Mouse (Mus musculus): Measurements from ENCODE around the gene Bcl2. TPM values are rescaled to one million over a fixed set of nuclear protein-coding genes. Genes with fewer than 3 reads are reported as not detected.
"Not testable (repeated sequence)": the region's sequence is repeated elsewhere in the genome, so short reads cannot be mapped to it uniquely, and the experiment has no call there.

Gene Bcl2
- polyA plus RNA-seq, 1 experiment from 2014 or later, result 11.5 TPM

- Histone ChIP-seq H3K27ac (no peak overlapping the region), H3K4me3 (no peak overlapping the region), H3K36me3 (no peaks in the 10 kb centered on the region), H3K4me1 (no peaks in the 10 kb centered on the region), H3K27me3 (replicated peaks) (no peaks in the 10 kb centered on the region), H3K9me3 (no peaks in the 10 kb centered on the region), H3K9ac (no peak overlapping the region), H3K4me2 (replicated peaks) (no peak overlapping the region)
- WGBS, result 96% methylated on average over 3 of the region's 3 CpGs
- ATAC-seq (ENCODE audit: low FRiP score, low read depth), result no peak
These were observed 163.5 kb downstream of the Bcl2 start for GRCm38 (mm10) chr1:106550580-106550979.

GRCm38 (mm10) chr1:106549025-106549424, 165.0 kb downstream of the Bcl2 start:
- no peak for ATAC-seq (ENCODE audit: low FRiP score, low read depth)
- 84% methylated on average over 5 of the region's 5 CpGs for WGBS
- no peaks in the 10 kb centered on the region for H3K27me3 ChIP-seq (replicated peaks)
- H3K9me3 ChIP-seq, result no peaks in the 10 kb centered on the region
- H3K27ac ChIP-seq, result no peak overlapping the region
- no peaks in the 10 kb centered on the region for H3K36me3 ChIP-seq
- H3K4me1 ChIP-seq, result no peaks in the 10 kb centered on the region
- H3K9ac ChIP-seq, result no peak overlapping the region
- no peak overlapping the region for H3K4me3 ChIP-seq
- no peak overlapping the region for H3K4me2 ChIP-seq (replicated peaks)

GRCm38 (mm10) chr1:106544817-106545612, 169.1 kb downstream of the Bcl2 start:
- no peaks in the 10 kb centered on the region for H3K27me3 ChIP-seq (replicated peaks)
- H3K4me2 ChIP-seq (replicated peaks), result no peak overlapping the region
- no peaks in the 10 kb centered on the region for H3K36me3 ChIP-seq
- H3K9ac ChIP-seq, result no peak overlapping the region
- no peak overlapping the region for H3K27ac ChIP-seq
- 75% methylated on average over 6 of the region's 6 CpGs for WGBS
- no peak overlapping the region for H3K4me3 ChIP-seq
- no peaks in the 10 kb centered on the region for H3K4me1 ChIP-seq
- ATAC-seq (ENCODE audit: low FRiP score, low read depth), result no peak
- no peaks in the 10 kb centered on the region for H3K9me3 ChIP-seq

- Histone ChIP-seq H3K9ac (no peak overlapping the region), H3K9me3 (no peaks in the 10 kb centered on the region), H3K36me3 (no peaks in the 10 kb centered on the region), H3K4me3 (no peak overlapping the region), H3K4me2 (replicated peaks) (no peak overlapping the region), H3K4me1 (no peaks in the 10 kb centered on the region), H3K27me3 (replicated peaks) (no peaks in the 10 kb centered on the region), H3K27ac (no peak overlapping the region)
- ATAC-seq (ENCODE audit: low FRiP score, low read depth), result no peak
- WGBS, result 39% methylated on average over 5 of the region's 5 CpGs
These were observed 171.3 kb downstream of the Bcl2 start for GRCm38 (mm10) chr1:106542731-106543130.

- Histone ChIP-seq H3K9ac (no peak overlapping the region), H3K27ac (no peak overlapping the region), H3K27me3 (replicated peaks) (no peaks in the 10 kb centered on the region), H3K36me3 (no peaks in the 10 kb centered on the region), H3K4me1 (no peaks in the 10 kb centered on the region), H3K4me3 (no peak overlapping the region), H3K4me2 (replicated peaks) (no peak overlapping the region), H3K9me3 (no peaks in the 10 kb centered on the region)
- ATAC-seq (ENCODE audit: low FRiP score, low read depth), result no peak
- 92% methylated on average over 8 of the region's 8 CpGs for WGBS
These were observed 172.2 kb downstream of the Bcl2 start for GRCm38 (mm10) chr1:106541851-106542250.

- H3K4me1 ChIP-seq, result no peaks in the 10 kb centered on the region
- 73% methylated on average over 3 of the region's 3 CpGs for WGBS
- no peak for ATAC-seq (ENCODE audit: low FRiP score, low read depth)
- H3K9me3 ChIP-seq, result no peaks in the 10 kb centered on the region
- H3K36me3 ChIP-seq, result no peaks in the 10 kb centered on the region
- H3K4me2 ChIP-seq (replicated peaks), result no peak overlapping the region
- H3K27me3 ChIP-seq (replicated peaks), result no peaks in the 10 kb centered on the region
- no peak overlapping the region for H3K9ac ChIP-seq
- no peak overlapping the region for H3K4me3 ChIP-seq
- H3K27ac ChIP-seq, result no peak overlapping the region
These were observed 173.9 kb downstream of the Bcl2 start for GRCm38 (mm10) chr1:106540130-106540529.

- Histone ChIP-seq H3K4me1 (no peaks in the 10 kb centered on the region), H3K27me3 (replicated peaks) (no peaks in the 10 kb centered on the region), H3K9ac (no peak overlapping the region), H3K27ac (no peak overlapping the region), H3K4me2 (replicated peaks) (no peak overlapping the region), H3K4me3 (no peak overlapping the region), H3K9me3 (no peaks in the 10 kb centered on the region), H3K36me3 (no peaks in the 10 kb centered on the region)
- 89% methylated on average over 1 of the region's 1 CpGs for WGBS
- ATAC-seq (ENCODE audit: low FRiP score, low read depth), result no peak
These were observed 175.0 kb downstream of the Bcl2 start for GRCm38 (mm10) chr1:106539029-106539428.

- ATAC-seq (ENCODE audit: low FRiP score, low read depth); H3K4me2 ChIP-seq (replicated peaks); H3K36me3 ChIP-seq; H3K4me3 ChIP-seq; H3K4me1 ChIP-seq; H3K27ac ChIP-seq; H3K27me3 ChIP-seq (replicated peaks); H3K9ac ChIP-seq; H3K9me3 ChIP-seq: not testable (repeated sequence)
- WGBS, result 91% methylated on average over 3 of the region's 3 CpGs
These were observed 179.2 kb downstream of the Bcl2 start for GRCm38 (mm10) chr1:106534835-106535234.

GRCm38 (mm10) chr1:106529570-106529969, 184.5 kb downstream of the Bcl2 start:
- H3K9me3 ChIP-seq, result no peaks in the 10 kb centered on the region
- no peak for ATAC-seq (ENCODE audit: low FRiP score, low read depth)
- no peak overlapping the region for H3K4me2 ChIP-seq (replicated peaks)
- H3K4me1 ChIP-seq, result no peaks in the 10 kb centered on the region
- H3K36me3 ChIP-seq, result no peaks in the 10 kb centered on the region
- no peak overlapping the region for H3K4me3 ChIP-seq
- H3K27me3 ChIP-seq (replicated peaks), result no peaks in the 10 kb centered on the region
- no peak overlapping the region for H3K27ac ChIP-seq
- H3K9ac ChIP-seq, result no peak overlapping the region
- WGBS, result 89% methylated on average over 9 of the region's 9 CpGs

- no peak for ATAC-seq (ENCODE audit: low FRiP score, low read depth)
- 80% methylated on average over 1 of the region's 1 CpGs for WGBS
These were observed 186.5 kb downstream of the Bcl2 start for GRCm38 (mm10) chr1:106527537-106527936.

GRCm38 (mm10) chr1:106526751-106527150, 187.3 kb downstream of the Bcl2 start:
- Histone ChIP-seq H3K4me1 (no peaks in the 10 kb centered on the region), H3K27me3 (replicated peaks) (no peaks in the 10 kb centered on the region), H3K36me3 (no peaks in the 10 kb centered on the region), H3K4me2 (replicated peaks) (no peak overlapping the region), H3K9ac (no peak overlapping the region), H3K27ac (no peak overlapping the region), H3K4me3 (no peak overlapping the region), H3K9me3 (no peaks in the 10 kb centered on the region)
- WGBS, result 86% methylated on average over 7 of the region's 7 CpGs
- no peak for ATAC-seq (ENCODE audit: low FRiP score, low read depth)

More at GRCm38 (mm10) chr1:106527537-106527936, 186.5 kb downstream of the Bcl2 start:
- Histone ChIP-seq H3K27me3 (replicated peaks) (no peaks in the 10 kb centered on the region), H3K4me1 (no peaks in the 10 kb centered on the region), H3K9ac (no peak overlapping the region), H3K4me2 (replicated peaks) (no peak overlapping the region), H3K4me3 (no peak overlapping the region), H3K27ac (no peak overlapping the region), H3K36me3 (no peaks in the 10 kb centered on the region), H3K9me3 (no peaks in the 10 kb centered on the region)

GRCm38 (mm10) chr1:106526112-106526511, 188.0 kb downstream of the Bcl2 start:
- 80% methylated on average over 3 of the region's 3 CpGs for WGBS

GRCm38 (mm10) chr1:106523741-106524140, 190.3 kb downstream of the Bcl2 start:
- no peaks in the 10 kb centered on the region for H3K9me3 ChIP-seq
- 87% methylated on average over 6 of the region's 6 CpGs for WGBS
- H3K4me2 ChIP-seq (replicated peaks), result no peak overlapping the region
- H3K4me3 ChIP-seq, result no peak overlapping the region
- no peak overlapping the region for H3K27ac ChIP-seq
- no peaks in the 10 kb centered on the region for H3K4me1 ChIP-seq
- H3K9ac ChIP-seq, result no peak overlapping the region
- ATAC-seq (ENCODE audit: low FRiP score, low read depth), result no peak
- no peaks in the 10 kb centered on the region for H3K36me3 ChIP-seq
- no peaks in the 10 kb centered on the region for H3K27me3 ChIP-seq (replicated peaks)

More at GRCm38 (mm10) chr1:106526112-106526511, 188.0 kb downstream of the Bcl2 start:
- Histone ChIP-seq H3K4me3 (no peak overlapping the region), H3K27ac (no peak overlapping the region), H3K9ac (no peak overlapping the region), H3K4me2 (replicated peaks) (no peak overlapping the region), H3K9me3 (no peaks in the 10 kb centered on the region), H3K27me3 (replicated peaks) (no peaks in the 10 kb centered on the region), H3K36me3 (no peaks in the 10 kb centered on the region), H3K4me1 (no peaks in the 10 kb centered on the region)
- no peak for ATAC-seq (ENCODE audit: low FRiP score, low read depth)

Measured in neural tube, embryonic 12.5 days (tissue).